Mouse (Mus musculus): ENCODE measurements around the gene Eda. TPM values are rescaled to one million over a fixed set of nuclear protein-coding genes. Genes with fewer than 3 reads are reported as not detected.

The Eda gene
- 1.9 TPM in 2 replicates for polyA plus RNA-seq (2011; ENCODE audit: insufficient read depth, insufficient read length, low read depth, missing spikeins)

- Histone ChIP-seq H3K36me3 (ENCODE audit: control insufficient read depth, insufficient read depth, low read length, poor library complexity, severe bottlenecking) (no peaks in the 10 kb centered on the region), H3K4me3 (ENCODE audit: low read depth, low read length) (peak within 1 kb of the TSS; percentile 94), H3K27me3 (ENCODE audit: control insufficient read depth, insufficient read depth, low read length, poor library complexity, severe bottlenecking) (no peaks in the 10 kb centered on the region), H3K9ac (ENCODE audit: low read depth, poor library complexity, severe bottlenecking) (peak within 1 kb of the TSS; percentile 87), H3K27ac (ENCODE audit: insufficient read depth, low read length) (no peak within 1 kb of the TSS), H3K4me1 (ENCODE audit: control insufficient read depth, insufficient read depth, low read length) (no peaks in the 10 kb centered on the region), H3K9me3 (replicated peaks; ENCODE audit: control insufficient read depth, insufficient read depth, low read length, poor library complexity, severe bottlenecking) (no peaks in the 10 kb centered on the region)
- TF ChIP-seq EP300 (IDR thresholded peaks at IDR 0.05; ENCODE audit: insufficient read depth, low read depth, low read length) (no peak), POLR2A (IDR thresholded peaks at IDR 0.05; ENCODE audit: insufficient read depth, low read length) (no peak), CTCF (IDR thresholded peaks at IDR 0.05; ENCODE audit: low read depth, low read length) (no peak)
These were observed at the start of gene Eda for GRCm38 (mm10) chrX:99975250-99975984. Eda (plus strand) TSS chrX:99975606.

DNA sequence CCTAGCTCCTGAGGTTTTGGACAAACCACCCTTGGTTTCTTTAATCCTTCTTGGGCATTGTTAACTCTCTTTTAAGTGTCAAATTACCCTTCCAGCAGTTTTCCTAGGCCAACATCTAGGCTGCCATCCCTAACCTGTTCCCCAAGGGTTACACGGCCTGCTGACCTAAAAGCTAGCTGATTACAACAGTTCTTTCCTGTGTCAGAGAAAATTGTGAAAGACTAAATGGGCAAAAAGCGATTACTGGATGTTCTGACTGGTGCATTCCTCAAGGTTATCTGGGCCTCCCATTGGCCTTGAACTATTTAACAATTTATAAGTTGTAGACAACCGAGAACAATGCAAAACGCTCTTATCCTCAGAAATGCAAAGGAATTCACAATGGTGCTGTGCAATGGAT is 14.4 kb upstream of the Eda start:
- H3K4me1 ChIP-seq (ENCODE audit: control insufficient read depth, insufficient read depth, low read length), result no peaks in the 10 kb centered on the region
- no peaks in the 10 kb centered on the region for H3K27me3 ChIP-seq (ENCODE audit: control insufficient read depth, insufficient read depth, low read length, poor library complexity, severe bottlenecking)
- H3K9me3 ChIP-seq (replicated peaks; ENCODE audit: control insufficient read depth, insufficient read depth, low read length, poor library complexity, severe bottlenecking), result no peaks in the 10 kb centered on the region
- H3K4me3 ChIP-seq (ENCODE audit: low read depth, low read length), result no peak overlapping the region
- no peaks in the 10 kb centered on the region for H3K36me3 ChIP-seq (ENCODE audit: control insufficient read depth, insufficient read depth, low read length, poor library complexity, severe bottlenecking)
- no peak overlapping the region for H3K27ac ChIP-seq (ENCODE audit: insufficient read depth, low read length)
- H3K9ac ChIP-seq (ENCODE audit: low read depth, poor library complexity, severe bottlenecking), result no peak overlapping the region
- TF ChIP-seq POLR2A (IDR thresholded peaks at IDR 0.05; ENCODE audit: insufficient read depth, low read length), result no peak
- no peak for TF ChIP-seq CTCF (IDR thresholded peaks at IDR 0.05; ENCODE audit: low read depth, low read length)
- no peak for TF ChIP-seq EP300 (IDR thresholded peaks at IDR 0.05; ENCODE audit: insufficient read depth, low read depth, low read length)

GRCm38 (mm10) chrX:99970111-99970510 is 5.3 kb upstream of the Eda start:
- Histone ChIP-seq H3K9ac (ENCODE audit: low read depth, poor library complexity, severe bottlenecking) (no peak overlapping the region), H3K9me3 (replicated peaks; ENCODE audit: control insufficient read depth, insufficient read depth, low read length, poor library complexity, severe bottlenecking) (no peaks in the 10 kb centered on the region), H3K4me3 (ENCODE audit: low read depth, low read length) (no peak overlapping the region), H3K27ac (ENCODE audit: insufficient read depth, low read length) (no peak overlapping the region), H3K36me3 (ENCODE audit: control insufficient read depth, insufficient read depth, low read length, poor library complexity, severe bottlenecking) (no peaks in the 10 kb centered on the region), H3K27me3 (ENCODE audit: control insufficient read depth, insufficient read depth, low read length, poor library complexity, severe bottlenecking) (no peaks in the 10 kb centered on the region), H3K4me1 (ENCODE audit: control insufficient read depth, insufficient read depth, low read length) (no peaks in the 10 kb centered on the region)
- TF ChIP-seq POLR2A (IDR thresholded peaks at IDR 0.05; ENCODE audit: insufficient read depth, low read length) (no peak), CTCF (IDR thresholded peaks at IDR 0.05; ENCODE audit: low read depth, low read length) (no peak), EP300 (IDR thresholded peaks at IDR 0.05; ENCODE audit: insufficient read depth, low read depth, low read length) (no peak)

- no peaks in the 10 kb centered on the region for H3K9me3 ChIP-seq (replicated peaks; ENCODE audit: control insufficient read depth, insufficient read depth, low read length, poor library complexity, severe bottlenecking)
- H3K27ac ChIP-seq (ENCODE audit: insufficient read depth, low read length), result no peak overlapping the region
- H3K4me3 ChIP-seq (ENCODE audit: low read depth, low read length), result no peak overlapping the region
- TF ChIP-seq CTCF (IDR thresholded peaks at IDR 0.05; ENCODE audit: low read depth, low read length), result no peak
- no peak for TF ChIP-seq EP300 (IDR thresholded peaks at IDR 0.05; ENCODE audit: insufficient read depth, low read depth, low read length)
- no peak for TF ChIP-seq POLR2A (IDR thresholded peaks at IDR 0.05; ENCODE audit: insufficient read depth, low read length)
- H3K4me1 ChIP-seq (ENCODE audit: control insufficient read depth, insufficient read depth, low read length), result no peaks in the 10 kb centered on the region
- no peaks in the 10 kb centered on the region for H3K27me3 ChIP-seq (ENCODE audit: control insufficient read depth, insufficient read depth, low read length, poor library complexity, severe bottlenecking)
- H3K36me3 ChIP-seq (ENCODE audit: control insufficient read depth, insufficient read depth, low read length, poor library complexity, severe bottlenecking), result no peaks in the 10 kb centered on the region
- peak overlapping the region; percentile 44; the same call in 1 of the 2 replicates for H3K9ac ChIP-seq (ENCODE audit: low read depth, poor library complexity, severe bottlenecking)
These were observed 1.0 kb upstream of the Eda start for GRCm38 (mm10) chrX:99974381-99974780.

DNA sequence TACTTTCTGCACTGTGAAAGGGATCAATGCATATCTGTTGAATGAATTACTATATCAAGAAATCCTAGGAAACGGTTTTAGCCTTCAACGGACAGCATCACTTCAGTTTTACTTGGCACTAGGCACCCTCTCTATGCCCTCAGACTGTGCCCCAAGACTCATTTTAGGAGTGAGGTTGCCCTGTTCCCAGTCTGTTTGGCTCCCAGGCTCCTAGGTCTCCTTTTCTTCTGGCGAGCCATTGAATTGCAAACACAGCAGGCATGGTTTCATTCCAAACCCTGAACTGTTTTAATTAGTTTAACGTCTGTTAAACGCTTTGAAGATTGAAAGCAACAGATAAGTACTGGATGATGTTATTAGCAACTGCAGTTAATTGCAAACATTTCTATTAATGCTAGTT is 603 bp upstream of the Eda start:
- no peak overlapping the region for H3K27ac ChIP-seq (ENCODE audit: insufficient read depth, low read length)
- no peaks in the 10 kb centered on the region for H3K27me3 ChIP-seq (ENCODE audit: control insufficient read depth, insufficient read depth, low read length, poor library complexity, severe bottlenecking)
- no peaks in the 10 kb centered on the region for H3K9me3 ChIP-seq (replicated peaks; ENCODE audit: control insufficient read depth, insufficient read depth, low read length, poor library complexity, severe bottlenecking)
- no peaks in the 10 kb centered on the region for H3K4me1 ChIP-seq (ENCODE audit: control insufficient read depth, insufficient read depth, low read length)
- H3K36me3 ChIP-seq (ENCODE audit: control insufficient read depth, insufficient read depth, low read length, poor library complexity, severe bottlenecking), result no peaks in the 10 kb centered on the region
- peak overlapping the region; percentile 44; the same call in 1 of the 2 replicates for H3K9ac ChIP-seq (ENCODE audit: low read depth, poor library complexity, severe bottlenecking)
- TF ChIP-seq CTCF (IDR thresholded peaks at IDR 0.05; ENCODE audit: low read depth, low read length) (no peak), EP300 (IDR thresholded peaks at IDR 0.05; ENCODE audit: insufficient read depth, low read depth, low read length) (no peak), POLR2A (IDR thresholded peaks at IDR 0.05; ENCODE audit: insufficient read depth, low read length) (no peak)
- no peak overlapping the region; the same call in 1 of the 2 replicates for H3K4me3 ChIP-seq (ENCODE audit: low read depth, low read length)
